In the genomic region with DNA sequence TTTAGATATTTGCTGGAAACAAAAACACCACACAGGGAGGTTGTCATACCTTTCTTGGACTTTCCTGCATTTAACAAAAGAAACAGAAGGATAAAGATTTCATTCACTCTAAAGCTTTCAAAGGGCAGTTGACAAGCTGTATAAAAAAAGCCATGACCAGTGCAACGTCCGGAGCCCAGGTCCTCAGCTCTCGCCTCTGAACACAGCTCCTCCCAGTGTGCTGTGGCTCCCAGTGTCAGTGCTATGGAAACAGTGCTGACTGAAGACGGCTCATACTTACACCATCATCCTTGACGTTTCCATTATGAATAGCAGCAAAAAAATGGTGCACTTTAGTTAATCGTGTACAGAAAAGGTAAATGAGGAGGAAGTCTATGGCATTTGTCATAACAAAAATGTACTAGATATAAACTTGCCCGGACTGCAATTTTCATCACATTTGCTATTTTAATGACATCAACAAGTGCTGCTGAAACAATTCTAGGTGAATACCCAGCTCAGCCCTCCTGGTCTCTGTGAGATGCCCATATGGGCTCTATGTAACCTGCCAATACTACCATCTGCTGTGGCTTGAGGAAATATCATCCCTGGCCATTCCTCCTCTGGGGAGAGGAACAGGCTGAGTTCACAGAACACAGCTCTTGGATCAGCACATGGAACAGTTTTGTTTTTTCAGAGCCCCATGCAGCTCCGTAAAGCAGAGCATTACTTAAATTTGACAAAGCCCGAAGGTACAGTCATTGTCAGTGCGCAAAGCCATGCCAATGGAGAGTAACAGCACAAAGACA, we compare ENCODE assay signal across 14 mouse cellular contexts. TPM values are rescaled to one million over a fixed set of nuclear protein-coding genes. Genes with fewer than 3 reads are reported as not detected.
A peak's percentile ranks its signal among the peaks of the same experiment; 100 is the strongest.
DNase-seq lines count a peak whose midpoint lies in the region; ATAC-seq lines count a peak whose summit lies in the region.
"Had no signal": no experiment of that assay in that cellular context is flagged by ENCODE, and none has a peak within 500 bp of the region (broad histone marks: within the 10 kb centered on the region; RNA-seq: fewer than 3 reads in every experiment).

No protein-coding gene starts in this region.

- no peaks in the 10 kb centered on the region for H3K27me3 ChIP-seq in hindbrain, embryonic 16.5 days (replicated peaks; ENCODE audit: control insufficient read depth, insufficient read depth, low read length)
- H3K27me3 ChIP-seq in hindbrain, embryonic 11.5 days (ENCODE audit: control insufficient read depth, insufficient read depth, low read length): no peaks in the 10 kb centered on the region
- H3K27me3 ChIP-seq in embryonic facial prominence, embryonic 15.5 days: no peaks in the 10 kb centered on the region
- H3K27me3 ChIP-seq: embryonic facial prominence, embryonic 12.5 days; lung, embryonic 15.5 days had no signal

- H3K9ac ChIP-seq in hindbrain, embryonic 16.5 days (ENCODE audit: low read depth, low read length): no peak overlapping the region
- H3K9ac ChIP-seq in hindbrain, embryonic 11.5 days (ENCODE audit: low read depth, low read length): no peak overlapping the region
- no peak overlapping the region for H3K9ac ChIP-seq in embryonic facial prominence, embryonic 15.5 days
- H3K9ac ChIP-seq: embryonic facial prominence, embryonic 12.5 days; lung, embryonic 15.5 days had no signal

- peak; percentile 40 for DNase-seq in adrenal gland, postnatal 14 days
- no peak for DNase-seq in adrenal gland, postnatal 10 days
- no peak for DNase-seq in hindbrain, embryonic 11.5 days (ENCODE audit: low spot score)
- DNase-seq in brain, adult 2 months (ENCODE audit: low read depth, low spot score): peak; percentile 97
- DNase-seq in embryo, embryonic 10 days (ENCODE audit: low spot score): no peak
- DNase-seq in retina, postnatal 1 day: no peak
- DNase-seq: gastrocnemius, postnatal 25 days; right cerebral cortex, postnatal 25 days had no signal

- no peaks in the 10 kb centered on the region for H3K9me3 ChIP-seq in hindbrain, embryonic 16.5 days (ENCODE audit: control insufficient read depth, low read length)
- no peaks in the 10 kb centered on the region for H3K9me3 ChIP-seq in hindbrain, embryonic 11.5 days (ENCODE audit: control insufficient read depth, low read length)
- H3K9me3 ChIP-seq in embryonic facial prominence, embryonic 15.5 days (replicated peaks): no peaks in the 10 kb centered on the region
- H3K9me3 ChIP-seq: embryonic facial prominence, embryonic 12.5 days; lung, embryonic 15.5 days had no signal

- no peak overlapping the region; the same call in 1 of the 2 replicates for H3K4me2 ChIP-seq in hindbrain, embryonic 16.5 days (ENCODE audit: low read length)
- no peak overlapping the region for H3K4me2 ChIP-seq in hindbrain, embryonic 11.5 days (replicated peaks; ENCODE audit: low read depth, low read length)
- H3K4me2 ChIP-seq in embryonic facial prominence, embryonic 15.5 days (replicated peaks): no peak overlapping the region
- H3K4me2 ChIP-seq: embryonic facial prominence, embryonic 12.5 days; lung, embryonic 15.5 days had no signal

- no peaks in the 10 kb centered on the region; the same call in 1 of the 2 replicates for H3K4me1 ChIP-seq in hindbrain, embryonic 16.5 days (ENCODE audit: control insufficient read depth, insufficient read depth, low read depth, low read length)
- no peaks in the 10 kb centered on the region for H3K4me1 ChIP-seq in hindbrain, embryonic 11.5 days (replicated peaks; ENCODE audit: control insufficient read depth, insufficient read depth, low read length)
- H3K4me1 ChIP-seq in embryonic facial prominence, embryonic 15.5 days: 0 out of 2 replicates have a peak, but pooled peaks cover 6% of the 10 kb centered on the region
- H3K4me1 ChIP-seq: embryonic facial prominence, embryonic 12.5 days had no signal

- H3K36me3 ChIP-seq in hindbrain, embryonic 16.5 days (ENCODE audit: control insufficient read depth, insufficient read depth, low read length): no peaks in the 10 kb centered on the region
- 0 out of 2 replicates have a peak, but pooled peaks cover 6% of the 10 kb centered on the region for H3K36me3 ChIP-seq in hindbrain, embryonic 11.5 days (ENCODE audit: control insufficient read depth, insufficient read depth, low read length)
- H3K36me3 ChIP-seq in embryonic facial prominence, embryonic 15.5 days: peaks cover 23% of the 10 kb centered on the region

- WGBS in hindbrain, embryonic 16.5 days: 46% methylated on average over 10 of the region's 10 CpGs
- 74% methylated on average over 10 of the region's 10 CpGs for WGBS in hindbrain, embryonic 11.5 days
- 70% methylated on average over 10 of the region's 10 CpGs for WGBS in embryonic facial prominence, embryonic 15.5 days

- H3K4me3 ChIP-seq in hindbrain, embryonic 16.5 days (ENCODE audit: low read length): no peak overlapping the region
- no peak overlapping the region for H3K4me3 ChIP-seq in hindbrain, embryonic 11.5 days (ENCODE audit: low read depth, low read length)
- no peak overlapping the region for H3K4me3 ChIP-seq in embryonic facial prominence, embryonic 15.5 days (replicated peaks)
- H3K4me3 ChIP-seq: embryonic facial prominence, embryonic 12.5 days; lung, embryonic 15.5 days had no signal

- peak; percentile 70 for ATAC-seq in hindbrain, embryonic 16.5 days
- no peak for ATAC-seq in hindbrain, embryonic 11.5 days (ENCODE audit: low FRiP score)
- ATAC-seq in embryonic facial prominence, embryonic 15.5 days (ENCODE audit: insufficient number of reproducible peaks, low FRiP score, low TSS enrichment, low read depth): no peak
- ATAC-seq: inflammation-experienced regulatory T-cells, adult 6 months had no signal

- H3K27ac ChIP-seq in hindbrain, embryonic 16.5 days (ENCODE audit: low read depth, low read length): no peak overlapping the region
- H3K27ac ChIP-seq in hindbrain, embryonic 11.5 days (ENCODE audit: low read depth, low read length): no peak overlapping the region
- peak overlapping the region; percentile 28 for H3K27ac ChIP-seq in embryonic facial prominence, embryonic 15.5 days (replicated peaks)
- H3K27ac ChIP-seq: embryonic facial prominence, embryonic 12.5 days; lung, embryonic 15.5 days had no signal

RNA-seq across cellular contexts. Expression of gene Abhd10, which starts 25.3 kb away (rescaled TPM):
- 25.0 and 25.9 TPM in 2 replicates for total RNA-seq in adrenal gland, postnatal 14 days (2021)
- 10 to 100 TPM; 23.0 to 26.4 TPM for total RNA-seq in adrenal gland, postnatal 10 days (2021)
- polyA plus RNA-seq in hindbrain, embryonic 16.5 days (2015; fragmentation: Nextera tagmentation; extraction: Ambion mirVana): 39.3 and 39.5 TPM in 2 replicates
- polyA plus RNA-seq in hindbrain, embryonic 11.5 days (2014; fragmentation: Nextera tagmentation; extraction: Ambion mirVana): 44.5 and 46.2 TPM in 2 replicates
- polyA plus RNA-seq in embryonic facial prominence, embryonic 15.5 days (2015; fragmentation: Nextera tagmentation; extraction: Ambion mirVana): 32.4 and 33.2 TPM in 2 replicates

RNA-seq across cellular contexts. Expression of gene Tagln3, which starts 43.6 kb away (rescaled TPM):
- 4.1 and 7.3 TPM in 2 replicates for total RNA-seq in adrenal gland, postnatal 14 days (2021)
- 10 to 100 TPM in 1 of 2 experiments, 1 to 10 TPM in 1; 7.1 to 12.1 TPM for total RNA-seq in adrenal gland, postnatal 10 days (2021)
- polyA plus RNA-seq in hindbrain, embryonic 16.5 days (2015; fragmentation: Nextera tagmentation; extraction: Ambion mirVana): 428 and 438 TPM in 2 replicates
- 410 and 447 TPM in 2 replicates for polyA plus RNA-seq in hindbrain, embryonic 11.5 days (2014; fragmentation: Nextera tagmentation; extraction: Ambion mirVana)
- 8.9 and 10.3 TPM in 2 replicates for polyA plus RNA-seq in embryonic facial prominence, embryonic 15.5 days (2015; fragmentation: Nextera tagmentation; extraction: Ambion mirVana)
- total RNA-seq: MEL had no signal

Comparison
In these comparisons a context has a peak if more than half of its experiments do, and no peak if none do; other contexts are left out.
1. DNase-seq: peak in adrenal gland, postnatal 14 days (single experiment) and brain, adult 2 months (single experiment); none in adrenal gland, postnatal 10 days (single experiment), hindbrain, embryonic 11.5 days (single experiment), embryo, embryonic 10 days (single experiment) and retina, postnatal 1 day (single experiment).
2. RNA of gene Tagln3, which starts 43.6 kb away (polyA plus RNA-seq): 428 to 438 TPM in hindbrain, embryonic 16.5 days and 410 to 447 TPM in hindbrain, embryonic 11.5 days; 8.9 to 10.3 TPM in embryonic facial prominence, embryonic 15.5 days; every median in the first group is over 10 times any median in the second.